Mouse (Mus musculus): ENCODE measurements around the gene Rps6kb1. TPM values are rescaled to one million over a fixed set of nuclear protein-coding genes. Genes with fewer than 3 reads are reported as not detected.

Rps6kb1 gene
- polyA plus RNA-seq, 2 experiments, result 8.4 to 17.2 TPM

GRCm38 (mm10) chr11:86573646-86574231 lies 29.1 kb upstream of the Rps6kb1 start:
- no peak overlapping the region for H3K4me3 ChIP-seq (ENCODE audit: insufficient read depth in 1 of 2, low read depth in 2 of 2, low read length in 2 of 2)
- no peak for DNase-seq (ENCODE audit: low read depth in 3 of 3, low spot score in 3 of 3)
- no peak overlapping the region for H3K27ac ChIP-seq
- no peak overlapping the region for H3K9ac ChIP-seq (replicated peaks)
- no peak for ATAC-seq (ENCODE audit: insufficient read depth)
- no peaks in the 10 kb centered on the region for H3K36me3 ChIP-seq (replicated peaks; ENCODE audit: control insufficient read depth, insufficient read depth, low read depth)
- 75% methylated on average over 6 of the region's 6 CpGs for WGBS (ENCODE audit: insufficient replicate concordance)
- H3K4me2 ChIP-seq (ENCODE audit: low read depth), result no peak overlapping the region
- no peaks in the 10 kb centered on the region for H3K27me3 ChIP-seq (ENCODE audit: control insufficient read depth, insufficient read depth, low read length)
- H3K9me3 ChIP-seq (ENCODE audit: control insufficient read depth, low read length), result no peaks in the 10 kb centered on the region
- peaks cover 0 to 20% of the 10 kb centered on the region in 2 experiments; a peak in 3 of 4 replicates for H3K4me1 ChIP-seq (replicated peaks; ENCODE audit: control insufficient read depth in 2 of 2, insufficient read depth in 2 of 2, low read length in 1 of 2)
- TF ChIP-seq EP300 (IDR thresholded peaks at IDR 0.05; ENCODE audit: low read depth) (no peak), CTCF (IDR thresholded peaks at IDR 0.05; ENCODE audit: low read depth) (no peak)

DNA sequence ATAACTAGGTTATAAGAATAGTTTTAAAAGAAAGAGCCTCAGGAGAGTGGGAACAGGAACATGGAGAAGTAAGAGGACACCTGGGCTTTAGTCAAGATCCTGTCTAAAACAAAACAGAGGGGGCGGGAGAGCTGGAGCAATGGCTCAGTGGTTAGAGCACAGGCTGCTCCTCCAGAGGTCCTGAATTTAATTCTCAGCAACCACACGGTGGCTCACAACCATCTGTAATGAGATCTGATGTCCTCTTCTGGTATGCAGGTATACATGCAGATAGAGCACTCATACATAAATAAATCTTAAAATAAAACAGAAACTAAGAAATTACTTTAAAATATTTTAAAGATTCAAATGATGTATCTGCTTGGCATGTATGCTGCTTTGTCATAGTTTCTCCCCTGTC lies 28.0 kb upstream of the Rps6kb1 start:
- H3K4me3 ChIP-seq (ENCODE audit: insufficient read depth in 1 of 2, low read depth in 2 of 2, low read length in 2 of 2), result no peak overlapping the region
- H3K4me1 ChIP-seq (replicated peaks; ENCODE audit: control insufficient read depth in 2 of 2, insufficient read depth in 2 of 2, low read length in 1 of 2), result peaks cover 0 to 13% of the 10 kb centered on the region in 2 experiments; a peak in 2 of 4 replicates
- no peak for ATAC-seq (ENCODE audit: insufficient read depth)
- TF ChIP-seq CTCF (IDR thresholded peaks at IDR 0.05; ENCODE audit: low read depth) (no peak), EP300 (IDR thresholded peaks at IDR 0.05; ENCODE audit: low read depth) (no peak)
- no peaks in the 10 kb centered on the region; the same call in 1 of the 2 replicates for H3K36me3 ChIP-seq (replicated peaks; ENCODE audit: control insufficient read depth, insufficient read depth, low read depth)
- WGBS (ENCODE audit: insufficient replicate concordance), result 53% methylated on average over 2 of the region's 2 CpGs
- H3K27ac ChIP-seq, result no peak overlapping the region
- no peaks in the 10 kb centered on the region for H3K27me3 ChIP-seq (ENCODE audit: control insufficient read depth, insufficient read depth, low read length)
- no peaks in the 10 kb centered on the region for H3K9me3 ChIP-seq (ENCODE audit: control insufficient read depth, low read length)
- no peak overlapping the region for H3K4me2 ChIP-seq (ENCODE audit: low read depth)
- H3K9ac ChIP-seq (replicated peaks), result no peak overlapping the region
- no peak for DNase-seq (ENCODE audit: low read depth in 3 of 3, low spot score in 3 of 3)

DNA sequence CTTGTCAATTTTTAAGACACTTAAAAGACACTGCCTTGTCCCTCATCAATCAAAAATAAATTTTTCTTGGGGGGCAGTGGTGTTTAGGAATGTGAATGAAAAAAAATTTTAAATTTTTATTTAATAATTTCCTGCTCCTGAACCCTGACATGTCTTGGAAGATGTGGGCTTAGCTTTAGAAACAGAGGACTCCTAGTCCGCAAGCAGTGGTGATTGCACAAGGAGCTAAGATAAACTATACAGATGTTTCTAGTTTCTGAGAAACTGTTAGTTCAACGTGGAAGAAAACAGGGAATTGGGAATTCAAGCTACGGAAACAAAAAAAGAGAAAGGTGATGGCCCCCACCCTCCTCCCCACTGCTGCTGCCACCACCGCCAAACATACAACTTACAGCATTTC lies 27.3 kb upstream of the Rps6kb1 start:
- 73% methylated on average over 4 of the region's 4 CpGs for WGBS (ENCODE audit: insufficient replicate concordance)
- ATAC-seq (ENCODE audit: insufficient read depth) (no peak), DNase-seq (ENCODE audit: low read depth in 3 of 3, low spot score in 3 of 3) (no peak)
- H3K9ac ChIP-seq (replicated peaks), result no peak overlapping the region; the same call in 1 of the 2 replicates
- H3K27ac ChIP-seq, result no peak overlapping the region
- no peaks in the 10 kb centered on the region; the same call in 1 of the 2 replicates for H3K36me3 ChIP-seq (replicated peaks; ENCODE audit: control insufficient read depth, insufficient read depth, low read depth)
- no peak overlapping the region for H3K4me3 ChIP-seq (ENCODE audit: insufficient read depth in 1 of 2, low read depth in 2 of 2, low read length in 2 of 2)
- H3K4me1 ChIP-seq (replicated peaks; ENCODE audit: control insufficient read depth in 2 of 2, insufficient read depth in 2 of 2, low read length in 1 of 2), result peaks cover 0 to 10% of the 10 kb centered on the region in 2 experiments; a peak in 2 of 4 replicates
- no peak overlapping the region for H3K4me2 ChIP-seq (ENCODE audit: low read depth)
- TF ChIP-seq EP300 (IDR thresholded peaks at IDR 0.05; ENCODE audit: low read depth) (no peak), CTCF (IDR thresholded peaks at IDR 0.05; ENCODE audit: low read depth) (no peak)
- H3K27me3 ChIP-seq (ENCODE audit: control insufficient read depth, insufficient read depth, low read length), result no peaks in the 10 kb centered on the region
- H3K9me3 ChIP-seq (ENCODE audit: control insufficient read depth, low read length), result no peaks in the 10 kb centered on the region

DNA sequence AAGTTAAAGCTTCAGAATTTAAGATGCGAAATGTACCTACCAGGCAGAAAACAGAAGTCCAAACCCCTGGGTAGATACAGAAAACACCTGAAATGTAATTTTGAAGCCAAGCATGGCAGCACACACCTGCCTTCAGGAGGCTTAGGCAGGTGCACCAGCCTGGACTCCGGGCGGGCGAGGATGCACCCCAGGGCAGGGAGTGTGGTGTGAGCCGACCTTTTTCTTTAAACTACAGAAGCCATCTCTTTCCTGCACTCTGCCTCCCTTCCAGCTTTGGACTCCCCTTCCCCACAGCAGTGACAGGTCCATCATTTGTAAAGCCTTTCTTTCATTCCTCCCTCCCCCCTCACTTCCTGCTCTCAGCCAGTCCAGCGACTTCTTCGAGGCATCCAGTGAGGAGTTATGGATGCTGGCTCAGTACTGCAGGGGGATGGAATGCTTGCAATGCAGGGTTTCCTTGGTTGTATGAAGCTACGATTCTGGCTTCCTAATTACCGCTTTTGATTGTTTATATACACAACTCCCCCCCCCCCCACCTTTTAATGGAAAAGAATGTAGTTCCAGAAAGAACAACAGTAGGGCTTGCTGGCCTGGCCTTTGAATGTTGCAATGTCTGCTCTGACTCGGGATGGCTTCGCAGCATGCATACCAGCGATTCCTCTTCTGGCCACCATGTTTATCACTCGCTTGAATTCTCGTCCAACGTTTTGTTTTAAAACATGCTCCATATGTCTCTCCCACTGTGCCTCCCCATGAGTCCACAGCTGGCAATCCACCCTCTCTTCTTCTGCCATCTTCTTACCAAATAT lies 26.6 kb upstream of the Rps6kb1 start:
- ATAC-seq (ENCODE audit: insufficient read depth), result no peak
- Histone ChIP-seq H3K9ac (replicated peaks) (no peak overlapping the region; the same call in 1 of the 2 replicates), H3K4me2 (ENCODE audit: low read depth) (no peak overlapping the region)

DNA sequence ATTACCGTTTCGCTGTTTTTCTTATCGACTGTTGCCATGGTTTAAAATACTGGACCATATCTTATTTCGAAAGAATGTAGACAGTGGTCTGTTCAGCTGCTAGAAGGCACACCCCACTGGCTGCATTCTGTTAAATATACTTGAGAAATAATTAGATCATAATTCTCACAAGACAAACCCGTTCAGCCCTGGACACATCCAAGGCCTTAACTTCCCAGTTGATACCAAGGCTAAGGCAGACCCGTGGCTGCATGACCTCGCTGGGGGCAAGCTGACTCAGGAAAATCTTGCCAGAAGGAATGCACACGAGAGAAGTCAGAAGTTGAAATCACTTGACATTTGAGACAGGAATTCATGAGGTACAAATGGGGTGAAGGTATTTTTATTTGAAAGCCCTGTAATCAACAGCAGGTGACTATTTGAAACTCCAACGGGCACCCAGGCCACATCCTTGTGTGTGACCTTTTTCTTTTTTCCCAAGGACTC lies 25.7 kb upstream of the Rps6kb1 start:
- Histone ChIP-seq H3K4me3 (ENCODE audit: insufficient read depth in 1 of 2, low read depth in 2 of 2, low read length in 2 of 2) (no peak overlapping the region), H3K27me3 (ENCODE audit: control insufficient read depth, insufficient read depth, low read length) (no peaks in the 10 kb centered on the region), H3K4me1 (replicated peaks; ENCODE audit: control insufficient read depth in 2 of 2, insufficient read depth in 2 of 2, low read length in 1 of 2) (peaks cover 0 to 8% of the 10 kb centered on the region in 2 experiments; a peak in 2 of 4 replicates), H3K27ac (no peak overlapping the region), H3K4me2 (ENCODE audit: low read depth) (no peak overlapping the region), H3K9ac (replicated peaks) (no peak overlapping the region), H3K36me3 (replicated peaks; ENCODE audit: control insufficient read depth, insufficient read depth, low read depth) (no peaks in the 10 kb centered on the region; the same call in 1 of the 2 replicates), H3K9me3 (ENCODE audit: control insufficient read depth, low read length) (no peaks in the 10 kb centered on the region)
- WGBS (ENCODE audit: insufficient replicate concordance), result 60% methylated on average over 9 of the region's 9 CpGs
- TF ChIP-seq CTCF (IDR thresholded peaks at IDR 0.05; ENCODE audit: low read depth), result no peak
- TF ChIP-seq EP300 (IDR thresholded peaks at IDR 0.05; ENCODE audit: low read depth), result no peak
- no peak for ATAC-seq (ENCODE audit: insufficient read depth)
- DNase-seq (ENCODE audit: low read depth in 3 of 3, low spot score in 3 of 3), result no peak

More for the DNA sequence above, 26.6 kb upstream of the Rps6kb1 start:
- no peak for DNase-seq (ENCODE audit: low read depth in 3 of 3, low spot score in 3 of 3)
- no peaks in the 10 kb centered on the region for H3K9me3 ChIP-seq (ENCODE audit: control insufficient read depth, low read length)
- H3K27ac ChIP-seq, result no peak overlapping the region
- WGBS (ENCODE audit: insufficient replicate concordance), result 61% methylated on average over 15 of the region's 15 CpGs
- H3K27me3 ChIP-seq (ENCODE audit: control insufficient read depth, insufficient read depth, low read length), result no peaks in the 10 kb centered on the region
- no peak overlapping the region for H3K4me3 ChIP-seq (ENCODE audit: insufficient read depth in 1 of 2, low read depth in 2 of 2, low read length in 2 of 2)
- TF ChIP-seq EP300 (IDR thresholded peaks at IDR 0.05; ENCODE audit: low read depth) (no peak), CTCF (IDR thresholded peaks at IDR 0.05; ENCODE audit: low read depth) (no peak)
- peaks cover 0 to 10% of the 10 kb centered on the region in 2 experiments; a peak in 2 of 4 replicates for H3K4me1 ChIP-seq (replicated peaks; ENCODE audit: control insufficient read depth in 2 of 2, insufficient read depth in 2 of 2, low read length in 1 of 2)
- no peaks in the 10 kb centered on the region; the same call in 1 of the 2 replicates for H3K36me3 ChIP-seq (replicated peaks; ENCODE audit: control insufficient read depth, insufficient read depth, low read depth)
